Mouse (Mus musculus) heart, embryonic 15.5 days (tissue): ENCODE data around the gene Wfdc15a. TPM values are rescaled to one million over a fixed set of nuclear protein-coding genes. Genes with fewer than 3 reads are reported as not detected.
"Not testable (repeated sequence)": the region's sequence is repeated elsewhere in the genome, so short reads cannot be mapped to it uniquely, and the experiment has no call there.

Experiments
- ATAC-seq: fragments of 200-750 bp; cut with Nextera tagmentation; replicated peaks from 2 replicates; pipeline ENCODE4 v1.8.0; 2017; ENCODE audit warnings: low read depth, moderate TSS enrichment; ENCODE audit not compliant: insufficient number of reproducible peaks, insufficient read depth, low FRiP score
- H3K27ac ChIP-seq: fragments of 300-500 bp; sonication (generic); 2 replicates; pipeline ENCODE4 v1.5.1; 2015; ENCODE audit warnings: mild to moderate bottlenecking, inconsistent platforms
- H3K27me3 ChIP-seq: fragments of 300-500 bp; sonication (generic); 2 replicates; pipeline ENCODE4 v1.6.1; 2015; ENCODE audit warnings: inconsistent platforms
- H3K36me3 ChIP-seq: fragments of 300-500 bp; sonication (generic); 2 replicates; pipeline ENCODE4 v1.6.1; 2015; ENCODE audit warnings: mild to moderate bottlenecking, inconsistent platforms
- H3K4me1 ChIP-seq: fragments of 300-500 bp; sonication (generic); replicated peaks from 2 replicates; pipeline ENCODE4 v1.6.1; 2015; ENCODE audit warnings: inconsistent platforms
- H3K4me2 ChIP-seq: fragments of 300-500 bp; sonication (generic); 2 replicates; pipeline ENCODE4 v1.6.1; 2015; ENCODE audit warnings: inconsistent platforms, mild to moderate bottlenecking, moderate library complexity
- H3K4me3 ChIP-seq: fragments of 300-500 bp; sonication (generic); 2 replicates; pipeline ENCODE4 v1.5.1; 2015; ENCODE audit warnings: mild to moderate bottlenecking, inconsistent platforms
- H3K9ac ChIP-seq: fragments of 300-500 bp; sonication (generic); 2 replicates; pipeline ENCODE4 v1.6.1; 2015; ENCODE audit warnings: mild to moderate bottlenecking, inconsistent platforms
- H3K9me3 ChIP-seq: fragments of 300-500 bp; sonication (generic); replicated peaks from 2 replicates; pipeline ENCODE4 v1.6.1; 2016; ENCODE audit warnings: inconsistent platforms
- WGBS: fragments of 180-500 bp; shearing (Covaris S2); methylation state at CpG from one replicate; pipeline ENCODE4 v1.1.7; 2015; ENCODE audit warnings: mixed read lengths; 5-methylcytosine and 5-hydroxymethylcytosine counted together
- polyA plus RNA-seq: library from polyadenylated mRNA; unstranded; fragments of >200 nt; fragmentation: Nextera tagmentation; extraction: Ambion mirVana; gene quantifications from 2 replicates; pipeline ENCODE4 v1.2.1, GENCODE M21; 2015

The Wfdc15a gene
- not detected in 2 replicates for polyA plus RNA-seq

- Histone ChIP-seq H3K27me3 (no peaks in the 10 kb centered on the region), H3K4me1 (no peaks in the 10 kb centered on the region), H3K4me2 (no peak within 1 kb of the TSS), H3K4me3 (no peak within 1 kb of the TSS), H3K27ac (no peak within 1 kb of the TSS), H3K9ac (no peak within 1 kb of the TSS), H3K9me3 (no peaks in the 10 kb centered on the region), H3K36me3 (no peaks in the 10 kb centered on the region)
- 76% methylated on average over 20 of the region's 20 CpGs for WGBS
- no peak for ATAC-seq
Observed at GRCm38 (mm10) chr2:164199626-164200327, at the start of gene Wfdc15a. Gene Wfdc15a (minus strand): TSS chr2:164200130.

DNA sequence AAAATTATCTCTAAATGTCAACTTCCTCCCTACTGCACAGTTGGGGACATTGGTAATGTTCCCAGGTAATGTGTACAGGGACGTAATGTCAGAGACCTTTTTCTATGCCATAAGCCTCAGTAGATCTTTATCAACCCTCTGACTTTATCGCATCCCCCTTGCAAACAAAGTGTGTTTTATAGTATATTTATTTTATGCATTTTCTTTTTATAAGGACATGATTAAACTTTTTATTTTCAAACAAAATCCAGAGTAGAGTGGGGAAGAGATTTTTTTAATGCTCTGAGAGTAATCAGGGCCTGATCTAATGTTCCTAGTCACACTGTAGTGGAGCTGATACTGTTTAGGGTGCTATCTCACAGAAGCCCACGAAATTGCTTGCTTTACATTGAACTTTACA, 38.4 kb upstream of the Wfdc15a start, which contains the start of gene Svs2:
Gene Svs2, minus strand, starts transcription at position 101 of the 400 bp plus-strand sequence.
- H3K4me2 ChIP-seq: no peak within 1 kb of the TSS
- no peak within 1 kb of the TSS for H3K4me3 ChIP-seq
- WGBS: 79% methylated on average over 3 of the region's 3 CpGs
- no peaks in the 10 kb centered on the region for H3K27me3 ChIP-seq
- no peaks in the 10 kb centered on the region for H3K36me3 ChIP-seq
- no peak within 1 kb of the TSS for H3K9ac ChIP-seq
- H3K27ac ChIP-seq: no peak within 1 kb of the TSS
- H3K4me1 ChIP-seq: peaks cover 12% of the 10 kb centered on the region
- H3K9me3 ChIP-seq: no peaks in the 10 kb centered on the region
- no peak for ATAC-seq

- ATAC-seq: no peak
- no peak overlapping the region for H3K4me2 ChIP-seq
- no peaks in the 10 kb centered on the region for H3K27me3 ChIP-seq
- H3K4me3 ChIP-seq: no peak overlapping the region
- WGBS: 80% methylated on average over 8 of the region's 8 CpGs
- no peak overlapping the region for H3K27ac ChIP-seq
- H3K4me1 ChIP-seq: no peaks in the 10 kb centered on the region
- no peak overlapping the region for H3K9ac ChIP-seq
- H3K9me3 ChIP-seq: no peaks in the 10 kb centered on the region
- no peaks in the 10 kb centered on the region for H3K36me3 ChIP-seq
Observed at GRCm38 (mm10) chr2:164232671-164233070, 32.7 kb upstream of the Wfdc15a start.

DNA sequence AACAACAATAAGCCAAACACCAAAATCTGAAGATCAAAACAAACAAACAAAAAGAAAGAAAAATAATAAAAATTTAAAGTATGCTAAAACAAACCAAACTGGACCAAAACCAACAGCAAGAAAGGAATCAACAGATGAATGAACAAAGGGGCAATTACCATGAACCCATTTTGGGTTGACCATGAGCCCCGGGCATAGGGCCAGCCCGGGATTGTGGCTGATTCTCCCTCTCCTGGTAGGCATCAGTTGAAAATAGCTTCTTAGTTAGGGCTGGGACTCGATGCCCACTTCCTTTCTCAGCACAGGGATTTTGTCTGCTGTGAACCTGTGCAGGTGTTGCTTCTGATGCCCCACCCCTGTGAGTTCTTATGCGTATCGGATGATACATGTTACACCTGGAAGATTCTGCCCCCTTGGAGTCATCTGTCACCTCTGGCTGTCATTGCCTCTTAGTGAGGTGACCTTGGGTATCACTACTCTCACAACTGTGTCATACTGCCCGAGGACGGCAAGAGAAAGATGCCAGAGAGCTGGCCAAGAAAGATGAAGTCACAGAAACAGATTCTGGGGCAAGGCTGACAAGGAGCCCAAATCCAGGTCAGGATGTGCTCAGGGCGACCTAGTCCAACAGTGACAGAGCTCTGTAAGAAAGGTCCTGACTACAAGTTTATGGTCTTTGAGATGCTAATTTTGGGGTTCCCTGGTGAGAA, 28.6 kb upstream of the Wfdc15a start:
- no peaks in the 10 kb centered on the region for H3K36me3 ChIP-seq
- no peak overlapping the region for H3K27ac ChIP-seq
- H3K9ac ChIP-seq: no peak overlapping the region
- ATAC-seq: no peak
- no peaks in the 10 kb centered on the region for H3K4me1 ChIP-seq
- WGBS: 74% methylated on average over 8 of the region's 8 CpGs
- no peaks in the 10 kb centered on the region for H3K27me3 ChIP-seq
- H3K4me3 ChIP-seq: no peak overlapping the region
- no peaks in the 10 kb centered on the region for H3K9me3 ChIP-seq
- no peak overlapping the region for H3K4me2 ChIP-seq

DNA sequence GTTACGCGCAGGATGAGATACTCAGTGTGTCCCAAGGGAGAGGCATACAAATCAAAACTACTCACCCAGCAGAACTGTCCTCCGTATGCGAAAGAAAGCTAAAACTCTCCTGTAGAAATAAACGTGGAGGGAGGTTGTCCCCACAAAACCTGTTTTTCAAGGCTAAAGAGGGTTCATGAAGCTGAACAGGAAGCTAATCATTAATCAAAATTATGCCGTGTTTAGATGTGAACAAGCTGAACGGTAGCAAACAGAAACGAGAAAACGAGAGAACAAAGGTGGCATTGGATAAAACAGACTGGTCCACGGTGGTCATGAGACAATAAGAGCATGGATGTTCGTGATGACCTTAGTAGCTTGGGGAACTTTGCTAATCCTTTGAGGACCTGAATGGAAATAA, 21.6 kb upstream of the Wfdc15a start, which contains the start of gene Wfdc15b:
Gene Wfdc15b, minus strand, starts transcription at position 139 of the 400 bp plus-strand sequence.
- Histone ChIP-seq H3K27ac (no peak within 1 kb of the TSS), H3K4me3 (no peak within 1 kb of the TSS), H3K9me3 (no peaks in the 10 kb centered on the region), H3K27me3 (no peaks in the 10 kb centered on the region), H3K36me3 (no peaks in the 10 kb centered on the region), H3K9ac (no peak within 1 kb of the TSS), H3K4me2 (no peak within 1 kb of the TSS), H3K4me1 (no peaks in the 10 kb centered on the region)
- 67% methylated on average over 11 of the region's 11 CpGs for WGBS
- no peak for ATAC-seq

GRCm38 (mm10) chr2:164219295-164219694, 19.4 kb upstream of the Wfdc15a start:
- ATAC-seq: no peak
- no peak overlapping the region for H3K9ac ChIP-seq
- H3K4me1 ChIP-seq: no peaks in the 10 kb centered on the region
- no peaks in the 10 kb centered on the region for H3K27me3 ChIP-seq
- H3K4me3 ChIP-seq: no peak overlapping the region
- no peak overlapping the region for H3K27ac ChIP-seq
- no peak overlapping the region for H3K4me2 ChIP-seq
- WGBS: 74% methylated on average over 9 of the region's 9 CpGs
- H3K36me3 ChIP-seq: no peaks in the 10 kb centered on the region
- no peaks in the 10 kb centered on the region for H3K9me3 ChIP-seq

DNA sequence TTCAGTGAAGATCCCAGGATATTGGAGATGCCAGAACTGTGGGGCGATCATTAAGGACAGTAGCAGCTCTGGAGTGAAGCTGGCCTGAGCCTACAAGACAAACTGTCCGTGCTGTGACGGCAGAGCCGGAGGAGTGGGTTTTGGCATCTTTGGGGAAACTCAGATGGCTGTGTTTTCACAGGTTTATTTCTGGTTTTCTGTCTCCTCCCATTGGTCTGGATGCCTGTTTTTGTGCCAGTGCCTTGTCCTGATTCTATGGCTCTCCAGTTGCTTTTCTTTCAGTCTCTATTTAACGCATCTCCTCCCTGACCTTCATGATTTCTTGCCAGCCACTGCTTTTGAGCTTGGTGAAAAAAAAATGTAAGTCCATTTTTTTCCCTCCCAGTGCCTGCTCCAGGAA, 12.8 kb upstream of the Wfdc15a start:
- H3K9me3 ChIP-seq: no peaks in the 10 kb centered on the region
- H3K4me1 ChIP-seq: no peaks in the 10 kb centered on the region
- no peak for ATAC-seq
- H3K27ac ChIP-seq: no peak overlapping the region
- no peaks in the 10 kb centered on the region for H3K36me3 ChIP-seq
- no peak overlapping the region for H3K4me2 ChIP-seq
- no peak overlapping the region for H3K4me3 ChIP-seq
- 83% methylated on average over 5 of the region's 5 CpGs for WGBS
- H3K27me3 ChIP-seq: no peaks in the 10 kb centered on the region; the same call in 1 of the 2 replicates
- H3K9ac ChIP-seq: no peak overlapping the region

DNA sequence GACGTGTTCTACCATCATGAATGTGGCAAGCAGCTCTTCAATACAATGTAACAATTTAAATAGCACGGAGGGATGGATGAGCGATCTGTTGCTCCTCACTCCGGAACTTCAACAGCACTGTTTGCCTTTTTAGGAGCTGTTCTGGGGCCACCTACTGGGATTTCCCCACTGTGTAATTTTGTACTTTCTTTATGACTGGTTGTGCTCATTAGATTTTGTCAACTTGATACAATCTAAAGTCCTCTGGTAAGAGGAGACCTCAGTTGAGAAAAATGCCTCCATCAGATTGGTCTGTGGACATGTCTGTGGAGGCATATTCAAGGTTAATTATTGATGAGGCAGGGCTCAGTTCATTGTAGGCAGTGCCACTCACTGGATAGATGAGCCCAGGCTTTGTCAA, 11.0 kb upstream of the Wfdc15a start:
- Histone ChIP-seq H3K36me3 (no peaks in the 10 kb centered on the region), H3K9me3 (no peaks in the 10 kb centered on the region), H3K9ac (no peak overlapping the region), H3K27me3 (no peaks in the 10 kb centered on the region; the same call in 1 of the 2 replicates), H3K4me3 (no peak overlapping the region), H3K27ac (no peak overlapping the region), H3K4me1 (no peaks in the 10 kb centered on the region), H3K4me2 (no peak overlapping the region)
- 86% methylated on average over 4 of the region's 4 CpGs for WGBS
- no peak for ATAC-seq

DNA sequence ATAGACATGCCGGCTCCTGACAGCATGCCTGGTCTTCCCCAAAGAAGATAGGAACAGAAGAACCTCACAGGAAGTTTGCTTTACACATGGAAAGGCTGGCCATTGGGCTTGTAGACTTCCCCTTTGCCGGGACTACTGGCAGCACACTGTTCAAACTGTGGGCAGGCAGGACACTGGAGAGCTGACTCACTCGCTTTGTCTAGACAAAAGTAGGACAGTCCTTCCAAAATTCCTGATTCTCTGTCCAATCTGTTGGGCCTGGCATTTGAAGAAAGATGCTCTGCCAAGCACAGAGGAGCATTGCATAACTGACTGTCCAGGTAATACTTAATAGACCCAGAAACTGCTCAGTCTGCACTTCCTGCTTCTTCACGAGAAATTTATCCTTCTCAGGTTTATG, 6.7 kb upstream of the Wfdc15a start:
- H3K9me3 ChIP-seq: no peaks in the 10 kb centered on the region
- H3K4me3 ChIP-seq: no peak overlapping the region
- H3K36me3 ChIP-seq: no peaks in the 10 kb centered on the region
- no peaks in the 10 kb centered on the region for H3K4me1 ChIP-seq
- H3K27ac ChIP-seq: no peak overlapping the region
- H3K9ac ChIP-seq: no peak overlapping the region
- no peak for ATAC-seq
- H3K27me3 ChIP-seq: no peaks in the 10 kb centered on the region
- WGBS: 61% methylated on average over 4 of the region's 4 CpGs
- no peak overlapping the region for H3K4me2 ChIP-seq

- not testable (repeated sequence) for H3K36me3 ChIP-seq, H3K27me3 ChIP-seq, H3K9ac ChIP-seq, H3K4me1 ChIP-seq, ATAC-seq, H3K4me3 ChIP-seq, H3K9me3 ChIP-seq, H3K4me2 ChIP-seq, H3K27ac ChIP-seq
- WGBS: 91% methylated on average over 10 of the region's 10 CpGs
Observed at GRCm38 (mm10) chr2:164206011-164206410, 6.1 kb upstream of the Wfdc15a start.

GRCm38 (mm10) chr2:164196700-164196990, 3.3 kb downstream of the Wfdc15a start:
- Histone ChIP-seq H3K4me3 (no peak overlapping the region), H3K36me3 (no peaks in the 10 kb centered on the region), H3K4me2 (no peak overlapping the region), H3K27me3 (no peaks in the 10 kb centered on the region), H3K9ac (no peak overlapping the region), H3K4me1 (no peaks in the 10 kb centered on the region), H3K27ac (no peak overlapping the region), H3K9me3 (no peaks in the 10 kb centered on the region)
- no peak for ATAC-seq
- WGBS: 79% methylated on average over 5 of the region's 5 CpGs
